Mouse (Mus musculus): Measurements from ENCODE around the gene Rasl10a. TPM values are rescaled to one million over a fixed set of nuclear protein-coding genes. Genes with fewer than 3 reads are reported as not detected.

The Rasl10a gene
- polyA plus RNA-seq, 1 experiment from 2014 or later = 0.93 TPM

GRCm38 (mm10) chr11:5015720-5016119, 42.2 kb upstream of the Rasl10a start:
- no peak overlapping the region for H3K9ac ChIP-seq (ENCODE audit: low read depth, low read length)
- 74% methylated on average over 2 of the region's 2 CpGs for WGBS
- no peaks in the 10 kb centered on the region for H3K9me3 ChIP-seq (ENCODE audit: control insufficient read depth)
- no peaks in the 10 kb centered on the region for H3K4me1 ChIP-seq (replicated peaks; ENCODE audit: control insufficient read depth, insufficient read depth, low read length)
- no peak overlapping the region for H3K4me3 ChIP-seq (ENCODE audit: low read depth, low read length)
- ATAC-seq = no peak
- H3K27me3 ChIP-seq (replicated peaks; ENCODE audit: control insufficient read depth, insufficient read depth, low read length) = no peaks in the 10 kb centered on the region
- H3K27ac ChIP-seq (ENCODE audit: low read depth, low read length) = no peak overlapping the region
- peaks cover 81% of the 10 kb centered on the region for H3K36me3 ChIP-seq (ENCODE audit: control insufficient read depth, insufficient read depth)
- peak; percentile 78 for TF ChIP-seq CTCF (IDR thresholded peaks at IDR 0.05; ENCODE audit: low read depth)
- H3K4me2 ChIP-seq (replicated peaks; ENCODE audit: low read depth) = no peak overlapping the region

GRCm38 (mm10) chr11:5016286-5016685, 41.6 kb upstream of the Rasl10a start:
- Histone ChIP-seq H3K9me3 (ENCODE audit: control insufficient read depth) (no peaks in the 10 kb centered on the region), H3K36me3 (ENCODE audit: control insufficient read depth, insufficient read depth) (peaks cover 80% of the 10 kb centered on the region)
- ATAC-seq = no peak

GRCm38 (mm10) chr11:5017506-5017905, 40.4 kb upstream of the Rasl10a start:
- no peak for ATAC-seq
- Histone ChIP-seq H3K27me3 (replicated peaks; ENCODE audit: control insufficient read depth, insufficient read depth, low read length) (no peaks in the 10 kb centered on the region), H3K27ac (ENCODE audit: low read depth, low read length) (no peak overlapping the region), H3K9me3 (ENCODE audit: control insufficient read depth) (no peaks in the 10 kb centered on the region), H3K4me2 (replicated peaks; ENCODE audit: low read depth) (no peak overlapping the region), H3K36me3 (ENCODE audit: control insufficient read depth, insufficient read depth) (peaks cover 76% of the 10 kb centered on the region), H3K4me3 (ENCODE audit: low read depth, low read length) (no peak overlapping the region), H3K9ac (ENCODE audit: low read depth, low read length) (no peak overlapping the region), H3K4me1 (replicated peaks; ENCODE audit: control insufficient read depth, insufficient read depth, low read length) (no peaks in the 10 kb centered on the region)
- peak; percentile 66 for TF ChIP-seq CTCF (IDR thresholded peaks at IDR 0.05; ENCODE audit: low read depth)
- WGBS = 61% methylated on average over 6 of the region's 6 CpGs

More at GRCm38 (mm10) chr11:5016286-5016685, 41.6 kb upstream of the Rasl10a start:
- no peak overlapping the region for H3K4me3 ChIP-seq (ENCODE audit: low read depth, low read length)
- H3K27ac ChIP-seq (ENCODE audit: low read depth, low read length) = no peak overlapping the region
- no peak overlapping the region for H3K4me2 ChIP-seq (replicated peaks; ENCODE audit: low read depth)
- H3K27me3 ChIP-seq (replicated peaks; ENCODE audit: control insufficient read depth, insufficient read depth, low read length) = no peaks in the 10 kb centered on the region
- no peak for TF ChIP-seq CTCF (IDR thresholded peaks at IDR 0.05; ENCODE audit: low read depth)
- H3K4me1 ChIP-seq (replicated peaks; ENCODE audit: control insufficient read depth, insufficient read depth, low read length) = no peaks in the 10 kb centered on the region
- WGBS = 90% methylated on average over 5 of the region's 5 CpGs
- H3K9ac ChIP-seq (ENCODE audit: low read depth, low read length) = no peak overlapping the region

- Histone ChIP-seq H3K4me2 (replicated peaks; ENCODE audit: low read depth) (no peak overlapping the region), H3K4me1 (replicated peaks; ENCODE audit: control insufficient read depth, insufficient read depth, low read length) (no peaks in the 10 kb centered on the region), H3K9me3 (ENCODE audit: control insufficient read depth) (no peaks in the 10 kb centered on the region), H3K9ac (ENCODE audit: low read depth, low read length) (no peak overlapping the region), H3K27ac (ENCODE audit: low read depth, low read length) (no peak overlapping the region), H3K36me3 (ENCODE audit: control insufficient read depth, insufficient read depth) (peaks cover 72% of the 10 kb centered on the region), H3K27me3 (replicated peaks; ENCODE audit: control insufficient read depth, insufficient read depth, low read length) (no peaks in the 10 kb centered on the region), H3K4me3 (ENCODE audit: low read depth, low read length) (no peak overlapping the region)
- ATAC-seq = no peak
- no peak for TF ChIP-seq CTCF (IDR thresholded peaks at IDR 0.05; ENCODE audit: low read depth)
- WGBS = 100% methylated on average over 1 of the region's 1 CpGs
These were observed 32.8 kb upstream of the Rasl10a start for GRCm38 (mm10) chr11:5025108-5025507.

GRCm38 (mm10) chr11:5028228-5028627, 29.7 kb upstream of the Rasl10a start:
- Histone ChIP-seq H3K9me3 (ENCODE audit: control insufficient read depth) (no peaks in the 10 kb centered on the region), H3K4me3 (ENCODE audit: low read depth, low read length) (no peak overlapping the region), H3K36me3 (ENCODE audit: control insufficient read depth, insufficient read depth) (peaks cover 87% of the 10 kb centered on the region), H3K27me3 (replicated peaks; ENCODE audit: control insufficient read depth, insufficient read depth, low read length) (no peaks in the 10 kb centered on the region), H3K27ac (ENCODE audit: low read depth, low read length) (no peak overlapping the region), H3K4me1 (replicated peaks; ENCODE audit: control insufficient read depth, insufficient read depth, low read length) (no peaks in the 10 kb centered on the region), H3K9ac (ENCODE audit: low read depth, low read length) (no peak overlapping the region), H3K4me2 (replicated peaks; ENCODE audit: low read depth) (no peak overlapping the region)
- no peak for TF ChIP-seq CTCF (IDR thresholded peaks at IDR 0.05; ENCODE audit: low read depth)
- 96% methylated on average over 7 of the region's 7 CpGs for WGBS
- no peak for ATAC-seq

GRCm38 (mm10) chr11:5032706-5033105, 25.2 kb upstream of the Rasl10a start:
- Histone ChIP-seq H3K4me3 (ENCODE audit: low read depth, low read length) (no peak overlapping the region), H3K9me3 (ENCODE audit: control insufficient read depth) (no peaks in the 10 kb centered on the region), H3K9ac (ENCODE audit: low read depth, low read length) (no peak overlapping the region), H3K4me2 (replicated peaks; ENCODE audit: low read depth) (no peak overlapping the region), H3K27ac (ENCODE audit: low read depth, low read length) (no peak overlapping the region), H3K36me3 (ENCODE audit: control insufficient read depth, insufficient read depth) (peaks cover 89% of the 10 kb centered on the region), H3K4me1 (replicated peaks; ENCODE audit: control insufficient read depth, insufficient read depth, low read length) (no peaks in the 10 kb centered on the region), H3K27me3 (replicated peaks; ENCODE audit: control insufficient read depth, insufficient read depth, low read length) (no peaks in the 10 kb centered on the region)
- no peak for TF ChIP-seq CTCF (IDR thresholded peaks at IDR 0.05; ENCODE audit: low read depth)
- WGBS = 84% methylated on average over 10 of the region's 10 CpGs
- ATAC-seq = no peak

- 78% methylated on average over 3 of the region's 3 CpGs for WGBS
- Histone ChIP-seq H3K4me1 (replicated peaks; ENCODE audit: control insufficient read depth, insufficient read depth, low read length) (no peaks in the 10 kb centered on the region), H3K9me3 (ENCODE audit: control insufficient read depth) (no peaks in the 10 kb centered on the region), H3K4me2 (replicated peaks; ENCODE audit: low read depth) (no peak overlapping the region), H3K27ac (ENCODE audit: low read depth, low read length) (no peak overlapping the region), H3K9ac (ENCODE audit: low read depth, low read length) (no peak overlapping the region), H3K27me3 (replicated peaks; ENCODE audit: control insufficient read depth, insufficient read depth, low read length) (no peaks in the 10 kb centered on the region), H3K36me3 (ENCODE audit: control insufficient read depth, insufficient read depth) (peaks cover 90% of the 10 kb centered on the region), H3K4me3 (ENCODE audit: low read depth, low read length) (no peak overlapping the region)
- TF ChIP-seq CTCF (IDR thresholded peaks at IDR 0.05; ENCODE audit: low read depth) = no peak
- no peak for ATAC-seq
These were observed 24.8 kb upstream of the Rasl10a start for GRCm38 (mm10) chr11:5033136-5033535.
